Mouse (Mus musculus) adrenal gland, postnatal 14 days (tissue): ENCODE measurements around the gene Astn1. TPM values are rescaled to one million over a fixed set of nuclear protein-coding genes. Genes with fewer than 3 reads are reported as not detected.

Source experiments
- DNase-seq: peaks from one replicate; pipeline ENCODE4 v3.0.0; 2021; ENCODE audit warnings: mixed read lengths
- total RNA-seq: library from RNA; stranded (reverse); gene quantifications from 2 replicates; pipeline ENCODE4 v1.2.3, GENCODE M21; 2021

The Astn1 gene
- total RNA-seq, 1 experiment from 2014 or later: 5.6 TPM

GRCm38 (mm10) chr1:158536195-158536594 is 174.1 kb downstream of the Astn1 start:
- DNase-seq: no peak

- no peak for DNase-seq
Measured at GRCm38 (mm10) chr1:158536867-158537266, 174.8 kb downstream of the Astn1 start.

- no peak for DNase-seq
Measured at GRCm38 (mm10) chr1:158545095-158545494, 183.0 kb downstream of the Astn1 start.

GRCm38 (mm10) chr1:158546513-158546912 is 184.4 kb downstream of the Astn1 start:
- no peak for DNase-seq

GRCm38 (mm10) chr1:158547592-158548211 is 185.6 kb downstream of the Astn1 start:
- DNase-seq: no peak

GRCm38 (mm10) chr1:158548319-158548718 is 186.2 kb downstream of the Astn1 start:
- DNase-seq: no peak

- no peak for DNase-seq
Measured at GRCm38 (mm10) chr1:158549616-158550015, 187.5 kb downstream of the Astn1 start.

- DNase-seq: no peak
Measured at GRCm38 (mm10) chr1:158551951-158552350, 189.9 kb downstream of the Astn1 start.

- no peak for DNase-seq
Measured at GRCm38 (mm10) chr1:158553341-158553740, 191.3 kb downstream of the Astn1 start.

GRCm38 (mm10) chr1:158554020-158554505 is 192.0 kb downstream of the Astn1 start:
- DNase-seq: no peak

- no peak for DNase-seq
Measured at GRCm38 (mm10) chr1:158573168-158573567, 211.1 kb downstream of the Astn1 start.

- no peak for DNase-seq
Measured at GRCm38 (mm10) chr1:158573597-158573996, 211.5 kb downstream of the Astn1 start.

- DNase-seq: no peak
Measured at GRCm38 (mm10) chr1:158575997-158576396, 213.9 kb downstream of the Astn1 start.

- no peak for DNase-seq
Measured at GRCm38 (mm10) chr1:158581806-158582205, 219.7 kb downstream of the Astn1 start.

- DNase-seq: no peak
Measured at GRCm38 (mm10) chr1:158588903-158589302, 226.8 kb downstream of the Astn1 start.

GRCm38 (mm10) chr1:158596726-158597448 is 234.8 kb downstream of the Astn1 start:
- DNase-seq: peak; percentile 75

- DNase-seq: no peak
Measured at GRCm38 (mm10) chr1:158597996-158598395, 235.9 kb downstream of the Astn1 start.

GRCm38 (mm10) chr1:158599435-158599834 is 237.4 kb downstream of the Astn1 start:
- no peak for DNase-seq

- no peak for DNase-seq
Measured at GRCm38 (mm10) chr1:158603056-158603455, 241.0 kb downstream of the Astn1 start.

GRCm38 (mm10) chr1:158604149-158604548 is 242.1 kb downstream of the Astn1 start:
- no peak for DNase-seq

- no peak for DNase-seq
Measured at GRCm38 (mm10) chr1:158605597-158605996, 243.5 kb downstream of the Astn1 start.

- DNase-seq: no peak
Measured at GRCm38 (mm10) chr1:158606324-158606723, 244.3 kb downstream of the Astn1 start.

GRCm38 (mm10) chr1:158607201-158607600 is 245.1 kb downstream of the Astn1 start:
- no peak for DNase-seq

- DNase-seq: no peak
Measured at GRCm38 (mm10) chr1:158615202-158615601, 253.1 kb downstream of the Astn1 start.
